Mouse (Mus musculus) thymus, adult 2 months (tissue): ENCODE measurements at regions not wholly inside any gene's neighbourhood (a gene's known extent, or its start where the extent isn't known, plus 50 kb on each side); places are given as distances from the start of the nearest gene placed in this dataset.

ENCODE experiments used
- DNase-seq: peaks from one replicate; pipeline ENCODE4 v3.0.0; 2021
- H3K27ac ChIP-seq: fragments of 200-500 bp; 2 replicates; pipeline ENCODE4 v1.5.1; 2012; ENCODE audit warnings: low read length, control low read depth; ENCODE audit not compliant: control insufficient read depth, insufficient read depth
- H3K27me3 ChIP-seq: fragments of 200-500 bp; 2 replicates; pipeline ENCODE4 v1.6.1; 2012; ENCODE audit warnings: mild to moderate bottlenecking, low read length, moderate library complexity, mixed read lengths; ENCODE audit not compliant: control insufficient read depth, insufficient read depth
- H3K36me3 ChIP-seq: fragments of 200-500 bp; 2 replicates; pipeline ENCODE4 v1.6.1; 2012; ENCODE audit warnings: mild to moderate bottlenecking, low read length, moderate library complexity; ENCODE audit not compliant: control insufficient read depth, insufficient read depth
- H3K4me1 ChIP-seq: fragments of 200-500 bp; replicated peaks from 2 replicates; pipeline ENCODE4 v1.6.1; 2012; ENCODE audit warnings: low read length; ENCODE audit not compliant: control insufficient read depth, insufficient read depth
- H3K4me3 ChIP-seq: fragments of 200-500 bp; 2 replicates; pipeline ENCODE4 v1.5.1; 2012; ENCODE audit warnings: mild to moderate bottlenecking, low read length, control low read depth, moderate library complexity; ENCODE audit not compliant: control insufficient read depth, insufficient read depth
- CTCF ChIP-seq: fragments of 200-500 bp; IDR thresholded peaks from 2 replicates; pipeline ENCODE4 v1.5.1; 2012; ENCODE audit warnings: mild to moderate bottlenecking, control low read depth, low read length, moderate library complexity, borderline replicate concordance; ENCODE audit not compliant: control insufficient read depth, poor library complexity, insufficient read depth; ENCODE audit errors: extremely low read depth
- POLR2A ChIP-seq: fragments of 200-500 bp; IDR thresholded peaks from 2 replicates; pipeline ENCODE4 v1.6.1; 2012; ENCODE audit warnings: mild to moderate bottlenecking, low read length, control low read depth, moderate library complexity; ENCODE audit not compliant: control insufficient read depth, poor library complexity, insufficient read depth; ENCODE audit errors: extremely low read depth
- WGBS: fragments of 180-500 bp; shearing (Covaris S2); methylation state at CpG from one replicate; pipeline ENCODE4 v1.1.7; 2018; 5-methylcytosine and 5-hydroxymethylcytosine counted together

DNA sequence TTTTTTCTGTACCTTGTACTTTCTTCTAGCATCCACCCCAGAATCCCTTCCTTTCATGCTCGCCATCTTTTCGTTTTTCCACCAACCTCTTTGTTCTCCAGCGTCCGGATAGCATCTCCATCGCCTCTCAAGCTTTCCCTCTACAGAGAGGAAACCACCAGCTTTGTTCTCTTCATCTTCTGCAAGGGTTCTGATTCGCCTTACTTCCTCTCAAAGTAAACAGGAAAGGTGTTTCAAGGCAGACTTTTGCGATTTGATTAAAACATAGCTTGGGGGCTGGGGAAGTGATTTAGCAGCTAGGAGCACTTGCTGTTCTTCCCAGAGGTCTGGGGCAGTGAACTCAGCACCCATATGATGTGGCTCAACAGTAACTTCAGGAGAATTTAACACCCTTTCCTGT, 71.4 kb downstream of the Emp1 start:
- H3K4me1 ChIP-seq = peaks cover 12% of the 10 kb centered on the region
- no peak overlapping the region for H3K27ac ChIP-seq
- H3K36me3 ChIP-seq = no peaks in the 10 kb centered on the region
- DNase-seq = no peak
- TF ChIP-seq POLR2A (no peak), CTCF (no peak)
- 5% methylated on average over 7 of the region's 7 CpGs for WGBS
- H3K4me3 ChIP-seq = no peak overlapping the region
- H3K27me3 ChIP-seq = no peaks in the 10 kb centered on the region

DNA sequence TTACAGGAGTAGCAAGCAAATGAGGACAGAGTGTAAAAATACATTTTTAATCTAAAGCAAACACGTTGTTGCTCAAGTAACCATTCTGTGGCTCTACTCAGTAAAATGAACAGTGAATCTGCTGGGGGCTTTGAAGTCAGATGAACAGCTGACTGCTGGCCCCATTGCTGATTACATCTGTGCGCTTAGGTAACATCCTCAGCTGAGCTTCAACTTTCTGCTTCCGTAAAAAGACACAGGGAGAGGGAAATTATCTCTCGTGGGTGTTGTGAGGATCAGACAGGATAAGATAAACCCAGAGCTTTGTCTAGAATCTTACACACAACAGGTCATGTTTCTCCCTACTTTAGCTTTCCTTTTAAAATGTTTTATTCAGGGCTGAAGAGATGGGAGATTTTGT, 74.0 kb downstream of the Emp1 start:
- DNase-seq = no peak
- TF ChIP-seq POLR2A (no peak), CTCF (no peak)
- Histone ChIP-seq H3K27ac (no peak overlapping the region), H3K4me1 (peaks cover 12% of the 10 kb centered on the region), H3K36me3 (no peaks in the 10 kb centered on the region), H3K27me3 (no peaks in the 10 kb centered on the region), H3K4me3 (no peak overlapping the region)
- WGBS = 59% methylated on average over 4 of the region's 4 CpGs

DNA sequence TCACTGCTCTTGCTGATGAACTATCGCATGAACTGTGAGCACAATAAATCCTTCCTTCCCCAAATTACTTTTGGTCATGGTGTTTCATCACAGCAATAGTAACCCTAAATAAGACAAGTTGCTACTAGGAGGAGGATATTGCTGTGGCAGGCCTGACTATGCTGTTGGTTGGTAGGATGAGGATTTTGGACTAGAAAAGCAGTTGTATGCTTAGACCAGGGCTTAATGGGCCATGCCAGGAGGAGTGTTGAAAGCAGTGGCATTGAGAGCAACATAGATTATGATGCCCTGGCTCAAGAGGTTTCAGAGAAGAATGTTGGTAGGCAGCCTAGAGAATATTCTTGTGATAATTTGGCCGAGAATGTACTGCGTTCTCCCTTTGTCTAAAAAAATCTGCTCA, 75.9 kb downstream of the Emp1 start:
- Histone ChIP-seq H3K27ac (no peak overlapping the region), H3K4me1 (peaks cover 9% of the 10 kb centered on the region), H3K27me3 (no peaks in the 10 kb centered on the region), H3K36me3 (no peaks in the 10 kb centered on the region), H3K4me3 (no peak overlapping the region)
- DNase-seq = no peak
- TF ChIP-seq CTCF = no peak
- no peak for TF ChIP-seq POLR2A
- WGBS = 98% methylated on average over 3 of the region's 3 CpGs

DNA sequence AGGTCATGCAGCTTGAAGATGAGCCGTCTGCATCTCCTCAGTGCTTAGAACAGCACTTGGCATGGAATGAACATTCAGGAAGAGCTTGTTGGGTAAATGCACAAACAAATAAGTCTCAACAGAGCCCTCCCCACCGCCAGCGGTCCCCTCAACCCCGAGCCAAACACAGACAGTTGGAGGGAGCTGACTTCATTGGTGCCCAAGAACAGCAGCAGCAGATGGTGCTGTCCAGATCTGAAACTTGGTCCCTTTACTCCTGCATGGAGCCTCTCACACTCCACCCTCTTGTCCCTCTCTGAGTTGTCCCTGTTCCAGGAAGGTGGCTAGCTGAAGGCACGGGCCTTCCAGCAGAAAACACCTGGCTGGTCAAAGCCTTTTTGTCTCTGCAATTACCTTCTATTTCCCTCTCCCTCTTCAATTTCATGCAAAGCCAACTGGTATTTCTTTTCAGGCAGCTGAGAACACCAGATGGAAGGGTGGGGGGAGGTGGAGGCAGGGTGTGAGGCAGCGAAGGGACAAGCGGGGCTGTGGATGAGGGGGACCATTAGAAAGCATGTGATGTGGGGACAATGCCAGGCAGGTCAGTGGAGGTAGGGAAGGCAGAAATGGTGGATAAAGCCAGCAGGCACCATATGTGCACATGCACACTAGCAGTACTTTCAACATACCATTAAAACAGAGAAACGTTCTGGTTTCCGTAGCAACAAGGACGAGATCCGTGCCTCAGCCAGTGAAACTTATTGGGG, 79.0 kb downstream of the Emp1 start:
- 92% methylated on average over 11 of the region's 11 CpGs for WGBS
- no peaks in the 10 kb centered on the region for H3K36me3 ChIP-seq
- H3K27ac ChIP-seq = no peak overlapping the region
- no peak overlapping the region for H3K4me3 ChIP-seq
- H3K4me1 ChIP-seq = 0 out of 2 replicates have a peak, but pooled peaks cover 2% of the 10 kb centered on the region
- no peak for TF ChIP-seq CTCF
- TF ChIP-seq POLR2A = no peak
- DNase-seq = no peak
- H3K27me3 ChIP-seq = no peaks in the 10 kb centered on the region

DNA sequence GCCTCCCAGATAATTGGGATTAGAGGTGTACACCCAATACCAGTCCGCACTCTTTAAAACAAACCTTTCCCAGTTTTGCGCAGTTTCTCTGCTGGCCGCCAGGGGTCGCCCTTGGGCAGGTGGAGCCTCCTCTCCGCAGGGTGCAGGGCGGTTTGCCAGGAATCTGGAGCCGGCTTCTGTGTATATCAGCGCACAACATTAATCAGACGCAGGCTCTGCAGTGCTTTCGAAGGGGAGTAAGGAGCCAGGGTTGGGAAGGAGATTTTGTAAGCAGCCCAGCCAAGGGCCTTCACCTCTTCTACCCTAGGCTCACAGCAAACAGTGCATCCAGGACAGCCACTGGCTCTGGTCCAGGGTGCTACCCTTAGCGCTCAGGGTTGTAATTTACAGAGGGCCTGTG, 82.3 kb downstream of the Emp1 start:
- peak; percentile 97 for TF ChIP-seq CTCF
- TF ChIP-seq POLR2A = no peak
- H3K36me3 ChIP-seq = no peaks in the 10 kb centered on the region
- no peak overlapping the region for H3K4me3 ChIP-seq
- H3K27ac ChIP-seq = no peak overlapping the region
- WGBS = 12% methylated on average over 11 of the region's 11 CpGs
- no peaks in the 10 kb centered on the region for H3K27me3 ChIP-seq
- peak; percentile 71 for DNase-seq
- H3K4me1 ChIP-seq = no peaks in the 10 kb centered on the region

DNA sequence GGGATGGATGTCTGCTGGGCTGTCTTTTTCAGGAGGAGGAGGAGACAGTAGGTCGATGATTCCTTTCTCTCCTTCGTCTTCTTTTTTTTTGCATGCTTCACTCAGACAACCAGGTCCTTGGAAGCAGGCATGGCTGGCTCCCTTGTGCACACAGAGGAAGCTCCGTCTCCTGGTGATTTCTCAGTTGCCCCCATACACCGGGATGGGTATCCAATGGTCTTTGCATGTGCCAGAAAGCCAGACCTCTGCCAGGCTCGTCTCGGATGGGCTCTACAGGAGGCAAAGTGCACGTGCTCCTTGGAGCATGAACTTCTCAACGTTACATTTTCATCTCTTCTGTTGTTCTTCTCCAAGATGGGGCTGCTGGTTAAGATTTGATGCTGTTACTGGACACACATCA, 82.7 kb downstream of the Emp1 start:
- Histone ChIP-seq H3K4me1 (no peaks in the 10 kb centered on the region), H3K27ac (no peak overlapping the region), H3K36me3 (no peaks in the 10 kb centered on the region), H3K27me3 (no peaks in the 10 kb centered on the region), H3K4me3 (no peak overlapping the region)
- 77% methylated on average over 8 of the region's 8 CpGs for WGBS
- TF ChIP-seq CTCF (no peak), POLR2A (no peak)
- DNase-seq = no peak

DNA sequence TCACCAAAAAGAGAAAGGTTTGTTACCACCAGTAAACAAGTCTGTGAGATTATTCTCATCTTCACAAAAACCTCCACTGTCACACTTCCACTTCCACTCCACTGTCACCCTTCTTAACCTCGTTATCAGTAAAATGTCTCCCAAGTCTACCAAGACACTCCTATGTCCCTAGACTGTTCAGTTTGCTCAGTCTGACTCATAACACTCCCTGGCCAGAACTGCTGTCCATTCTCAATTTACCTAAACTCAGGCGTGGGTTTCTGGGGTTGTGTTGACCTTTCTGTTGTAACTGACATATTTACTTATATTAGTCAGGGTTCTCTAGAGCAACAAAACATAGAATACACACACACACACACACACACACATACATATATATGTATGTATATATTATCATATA, 85.5 kb downstream of the Emp1 start:
- Histone ChIP-seq H3K4me3 (no peak overlapping the region), H3K4me1 (peaks cover 9% of the 10 kb centered on the region), H3K27ac (no peak overlapping the region), H3K36me3 (no peaks in the 10 kb centered on the region), H3K27me3 (no peaks in the 10 kb centered on the region)
- no peak for DNase-seq
- TF ChIP-seq POLR2A (no peak), CTCF (no peak)
- 78% methylated on average over 2 of the region's 2 CpGs for WGBS
